Comparison of ENCODE assay signal across 10 mouse cellular contexts in genomic region chr19:11813649-11814048, GRCm38 (mm10). TPM values are rescaled to one million over a fixed set of nuclear protein-coding genes. Genes with fewer than 3 reads are reported as not detected.
DNase-seq lines count a peak whose midpoint lies in the region; ATAC-seq and TF ChIP-seq lines count a peak whose summit lies in the region.
"Had no signal": no experiment of that assay in that cellular context is flagged by ENCODE, and none has a peak within 500 bp of the region (broad histone marks: within the 10 kb centered on the region; RNA-seq: fewer than 3 reads in every experiment).

No protein-coding gene starts in this region.

- no peak overlapping the region for H3K9ac ChIP-seq in heart, postnatal 0 days (replicated peaks; ENCODE audit: low read depth, low read length)
- no peak overlapping the region for H3K9ac ChIP-seq in midbrain, embryonic 11.5 days (ENCODE audit: low read length)

- DNase-seq in adrenal gland, postnatal 14 days, result peak; percentile 17
- no peak for DNase-seq in adrenal gland, adult 18-20 months (ENCODE audit: low spot score in 2 of 2)
- peak; percentile 42 for DNase-seq in brain, embryonic 14.5 days (ENCODE audit: low read depth)
- peak; percentile 36 for DNase-seq in heart, postnatal 0 days (ENCODE audit: low spot score)
- DNase-seq in midbrain, embryonic 11.5 days (ENCODE audit: low spot score, missing footprints), result peak; percentile 89
- DNase-seq in left cerebral cortex, adult 18-20 months (ENCODE audit: low spot score in 2 of 2), result no peak
- no peak for DNase-seq in adrenal gland, postnatal 10 days
- DNase-seq: spleen, adult 18-20 months had no signal

- WGBS in heart, postnatal 0 days, result 21% methylated on average over 8 of the region's 8 CpGs
- WGBS in midbrain, embryonic 11.5 days, result 3% methylated on average over 8 of the region's 8 CpGs

- no peak overlapping the region for H3K4me3 ChIP-seq in heart, postnatal 0 days (ENCODE audit: low read depth, low read length)
- no peak overlapping the region for H3K4me3 ChIP-seq in midbrain, embryonic 11.5 days (ENCODE audit: low read depth, low read length)
- H3K4me3 ChIP-seq: megakaryocyte, embryonic 14.5 days had no signal

- H3K27ac ChIP-seq in heart, postnatal 0 days (ENCODE audit: low read depth), result peak overlapping the region; percentile 81
- peak overlapping the region; percentile 79 for H3K27ac ChIP-seq in midbrain, embryonic 11.5 days (ENCODE audit: low read depth, low read length)

- peak; percentile 49; the same call in 1 of the 2 replicates for TF ChIP-seq EP300 in heart, postnatal 0 days (IDR thresholded peaks at IDR 0.05; ENCODE audit: low read depth)

- H3K4me2 ChIP-seq in heart, postnatal 0 days (ENCODE audit: low read depth, low read length), result no peak overlapping the region
- H3K4me2 ChIP-seq in midbrain, embryonic 11.5 days, result peak overlapping the region; percentile 11; the same call in 1 of the 2 replicates

- TF ChIP-seq CTCF in brain, embryonic 14.5 days (IDR thresholded peaks at IDR 0.05; ENCODE audit: borderline replicate concordance, extremely low read depth, insufficient read depth, insufficient read length), result no peak
- no peak for TF ChIP-seq CTCF in heart, postnatal 0 days (IDR thresholded peaks at IDR 0.05; ENCODE audit: low read depth)

- no peaks in the 10 kb centered on the region for H3K27me3 ChIP-seq in heart, postnatal 0 days (ENCODE audit: control insufficient read depth, insufficient read depth, low read length)
- peaks cover 4% of the 10 kb centered on the region; the same call in 1 of the 2 replicates for H3K27me3 ChIP-seq in midbrain, embryonic 11.5 days (ENCODE audit: control insufficient read depth, insufficient read depth, low read length)

- no peaks in the 10 kb centered on the region for H3K36me3 ChIP-seq in heart, postnatal 0 days (replicated peaks; ENCODE audit: control insufficient read depth, insufficient read depth, low read length)
- no peaks in the 10 kb centered on the region for H3K36me3 ChIP-seq in midbrain, embryonic 11.5 days (ENCODE audit: control insufficient read depth, insufficient read depth, low read length)

- H3K9me3 ChIP-seq in heart, postnatal 0 days (replicated peaks; ENCODE audit: control insufficient read depth, low read length), result no peaks in the 10 kb centered on the region
- H3K9me3 ChIP-seq in midbrain, embryonic 11.5 days (ENCODE audit: control insufficient read depth, low read length), result no peaks in the 10 kb centered on the region
- H3K9me3 ChIP-seq: megakaryocyte, embryonic 14.5 days had no signal

- no peak for TF ChIP-seq POLR2A in brain, embryonic 14.5 days (IDR thresholded peaks at IDR 0.05; ENCODE audit: borderline replicate concordance, extremely low read depth, insufficient read depth, insufficient read length, poor library complexity, severe bottlenecking)

- ATAC-seq in heart, postnatal 0 days (ENCODE audit: insufficient read depth, low read depth), result peak; percentile 74
- peak; percentile 48 for ATAC-seq in midbrain, embryonic 11.5 days (ENCODE audit: low FRiP score)
- no peak for ATAC-seq in inflammation-experienced regulatory T-cells, adult 6 months

- no peaks in the 10 kb centered on the region for H3K4me1 ChIP-seq in heart, postnatal 0 days (ENCODE audit: control insufficient read depth, insufficient read depth)
- H3K4me1 ChIP-seq in midbrain, embryonic 11.5 days (ENCODE audit: control insufficient read depth, insufficient read depth, low read length), result peaks cover 43% of the 10 kb centered on the region

RNA-seq across cellular contexts. Expression of gene Stx3, which starts 5.6 kb away (rescaled TPM):
- 8.0 and 10.1 TPM in 2 replicates for total RNA-seq in adrenal gland, postnatal 14 days (2021)
- 1 to 10 TPM; 6.9 to 9.5 TPM for total RNA-seq in adrenal gland, adult 18-20 months (2021)
- 29.7 and 35.7 TPM in 2 replicates for polyA plus RNA-seq in brain, embryonic 14.5 days (2012; rRNA removed)
- total RNA-seq in heart, postnatal 0 days (2014; rRNA removed; ENCODE audit: low replicate concordance), result 8.0 and 10.6 TPM in 2 replicates
- 6.0 and 6.3 TPM in 2 replicates for polyA plus RNA-seq in heart, postnatal 0 days (2015; fragmentation: Nextera tagmentation; extraction: Ambion mirVana)
- 19.5 and 23.1 TPM in 2 replicates for polyA plus RNA-seq in midbrain, embryonic 11.5 days (2014; fragmentation: Nextera tagmentation; extraction: Ambion mirVana)
- 10 to 100 TPM; 29.5 to 30.8 TPM for total RNA-seq in left cerebral cortex, adult 18-20 months (2021)
- polyA plus RNA-seq in inflammation-experienced regulatory T-cells, adult 6 months (2017; shearing (Covaris generic)), result 1 to 10 TPM; 2.1 to 3.3 (median 3.2) TPM
- 1 to 10 TPM; 5.8 to 7.3 TPM for total RNA-seq in adrenal gland, postnatal 10 days (2021)

RNA-seq across cellular contexts. Expression of gene Olfr1417, which starts 25.4 kb away (rescaled TPM):
- not detected in 2 replicates for total RNA-seq in adrenal gland, postnatal 14 days (2021)
- total RNA-seq in adrenal gland, adult 18-20 months (2021), result not detected
- 0.05 TPM in 1 of 2 replicates, not detected in the other for polyA plus RNA-seq in brain, embryonic 14.5 days (2012; rRNA removed)
- not detected in 2 replicates for total RNA-seq in heart, postnatal 0 days (2014; rRNA removed; ENCODE audit: low replicate concordance)
- not detected in 2 replicates for polyA plus RNA-seq in heart, postnatal 0 days (2015; fragmentation: Nextera tagmentation; extraction: Ambion mirVana)
- not detected in 2 replicates for polyA plus RNA-seq in midbrain, embryonic 11.5 days (2014; fragmentation: Nextera tagmentation; extraction: Ambion mirVana)
- total RNA-seq in left cerebral cortex, adult 18-20 months (2021), result not detected
- polyA plus RNA-seq in inflammation-experienced regulatory T-cells, adult 6 months (2017; shearing (Covaris generic)), result not detected
- total RNA-seq in adrenal gland, postnatal 10 days (2021), result not detected

RNA-seq across cellular contexts. Expression of gene Mrpl16, which starts 43.5 kb away (rescaled TPM):
- total RNA-seq in adrenal gland, postnatal 14 days (2021), result 76.5 and 79.8 TPM in 2 replicates
- total RNA-seq in adrenal gland, adult 18-20 months (2021), result 10 to 100 TPM; 63.6 to 72.3 TPM
- 28.6 and 31.2 TPM in 2 replicates for polyA plus RNA-seq in brain, embryonic 14.5 days (2012; rRNA removed)
- total RNA-seq in heart, postnatal 0 days (2014; rRNA removed; ENCODE audit: low replicate concordance), result 32.2 and 49.9 TPM in 2 replicates
- polyA plus RNA-seq in heart, postnatal 0 days (2015; fragmentation: Nextera tagmentation; extraction: Ambion mirVana), result 97.6 and 99.1 TPM in 2 replicates
- 57.2 and 60.8 TPM in 2 replicates for polyA plus RNA-seq in midbrain, embryonic 11.5 days (2014; fragmentation: Nextera tagmentation; extraction: Ambion mirVana)
- total RNA-seq in left cerebral cortex, adult 18-20 months (2021), result 10 to 100 TPM; 39.3 to 43.3 TPM
- polyA plus RNA-seq in inflammation-experienced regulatory T-cells, adult 6 months (2017; shearing (Covaris generic)), result 10 to 100 TPM; 34.9 to 46.7 (median 44.9) TPM
- 10 to 100 TPM; 71.8 to 74.5 TPM for total RNA-seq in adrenal gland, postnatal 10 days (2021)

RNA-seq across cellular contexts. Expression of gene Olfr1418, which starts 47.2 kb away (rescaled TPM):
- not detected in 2 replicates for total RNA-seq in adrenal gland, postnatal 14 days (2021)
- total RNA-seq in adrenal gland, adult 18-20 months (2021), result not detected
- polyA plus RNA-seq in brain, embryonic 14.5 days (2012; rRNA removed), result not detected in 2 replicates
- not detected in 2 replicates for total RNA-seq in heart, postnatal 0 days (2014; rRNA removed; ENCODE audit: low replicate concordance)
- not detected in 2 replicates for polyA plus RNA-seq in heart, postnatal 0 days (2015; fragmentation: Nextera tagmentation; extraction: Ambion mirVana)
- polyA plus RNA-seq in midbrain, embryonic 11.5 days (2014; fragmentation: Nextera tagmentation; extraction: Ambion mirVana), result not detected in 2 replicates
- not detected for total RNA-seq in left cerebral cortex, adult 18-20 months (2021)
- polyA plus RNA-seq in inflammation-experienced regulatory T-cells, adult 6 months (2017; shearing (Covaris generic)), result not detected
- not detected for total RNA-seq in adrenal gland, postnatal 10 days (2021)

Comparison
In these comparisons a context has a peak if more than half of its experiments do, and no peak if none do; other contexts are left out.
1. DNase-seq: peak in adrenal gland, postnatal 14 days (single experiment), brain, embryonic 14.5 days (single experiment), heart, postnatal 0 days (single experiment) and midbrain, embryonic 11.5 days (single experiment); none in adrenal gland, adult 18-20 months (0 of 2), left cerebral cortex, adult 18-20 months (0 of 2) and adrenal gland, postnatal 10 days (single experiment).